Mouse (Mus musculus): ENCODE results near the gene Gss. TPM values are rescaled to one million over a fixed set of nuclear protein-coding genes. Genes with fewer than 3 reads are reported as not detected.
A peak's percentile ranks its signal among the peaks of the same experiment; 100 is the strongest.

Gss gene
- polyA plus RNA-seq, 1 experiment from 2014 or later: 22.0 TPM

DNA sequence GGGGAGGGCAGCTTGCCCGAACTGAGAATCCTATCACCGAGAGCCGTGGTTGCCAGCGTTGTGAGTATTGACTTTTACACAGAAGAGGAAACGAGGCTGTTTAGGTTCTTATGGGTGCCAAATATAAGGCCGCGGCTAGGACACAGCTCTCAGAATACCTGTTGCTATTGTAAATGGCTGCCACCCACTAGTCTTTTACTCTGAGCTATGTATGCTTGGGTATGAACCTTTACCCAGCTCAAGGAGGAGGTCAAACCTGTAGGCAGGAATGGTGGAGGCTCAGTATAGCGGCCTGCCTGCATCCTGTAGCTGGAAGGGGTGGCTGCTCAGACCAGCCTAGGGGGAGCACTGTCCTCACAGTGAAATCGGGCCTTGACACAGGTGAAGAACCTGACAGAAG, 35.5 kb upstream of the Gss start:
- Histone ChIP-seq H3K27ac (ENCODE audit: low read depth) (no peak overlapping the region), H3K4me2 (no peak overlapping the region), H3K4me3 (ENCODE audit: low read depth, low read length) (no peak overlapping the region), H3K27me3 (ENCODE audit: insufficient read depth, low read length) (peaks cover 52% of the 10 kb centered on the region), H3K9ac (no peak overlapping the region), H3K9me3 (ENCODE audit: low read depth, low read length) (no peaks in the 10 kb centered on the region), H3K4me1 (ENCODE audit: insufficient read depth) (no peaks in the 10 kb centered on the region), H3K36me3 (ENCODE audit: insufficient read depth) (peaks cover 19% of the 10 kb centered on the region)
- 79% methylated on average over 9 of the region's 9 CpGs for WGBS
- ATAC-seq (ENCODE audit: insufficient read depth) (no peak), DNase-seq (no peak)
- no peak for TF ChIP-seq CTCF (IDR thresholded peaks at IDR 0.05; ENCODE audit: low read depth)

DNA sequence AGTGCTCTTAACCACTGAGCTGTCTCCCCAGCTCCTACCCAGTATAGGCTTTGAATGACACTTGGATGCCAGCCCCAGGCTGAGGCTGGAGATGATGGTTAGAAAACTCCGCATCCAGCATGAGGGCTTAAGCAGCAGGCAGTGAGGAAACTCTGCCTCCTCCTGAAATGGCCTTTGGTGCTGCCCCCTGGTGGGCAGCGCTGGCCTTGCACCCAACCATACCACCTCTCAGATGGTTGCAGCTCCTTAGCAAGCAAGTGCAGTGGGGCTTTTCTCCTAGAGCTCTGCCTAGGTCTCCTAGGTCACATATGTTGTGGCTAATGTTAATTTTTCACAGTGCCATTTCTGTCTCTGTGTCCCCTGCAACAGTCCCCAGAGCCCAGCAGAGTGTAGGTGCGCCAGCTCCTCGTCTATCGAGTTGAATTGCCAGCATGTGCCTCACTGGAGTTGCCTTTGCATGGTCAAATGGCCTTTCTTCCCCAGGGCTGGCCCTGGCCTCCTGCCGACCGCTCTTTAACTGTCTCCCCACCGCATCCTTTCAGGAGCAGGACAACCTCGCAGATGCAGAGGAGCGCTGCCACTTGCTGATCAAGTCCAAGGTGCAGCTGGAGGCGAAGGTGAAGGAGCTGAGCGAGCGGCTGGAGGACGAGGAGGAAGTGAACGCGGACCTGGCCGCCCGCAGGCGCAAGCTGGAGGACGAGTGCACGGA, 34.6 kb upstream of the Gss start:
- no peak for ATAC-seq (ENCODE audit: insufficient read depth)
- H3K4me3 ChIP-seq (ENCODE audit: low read depth, low read length): no peak overlapping the region
- DNase-seq: peak; percentile 85

DNA sequence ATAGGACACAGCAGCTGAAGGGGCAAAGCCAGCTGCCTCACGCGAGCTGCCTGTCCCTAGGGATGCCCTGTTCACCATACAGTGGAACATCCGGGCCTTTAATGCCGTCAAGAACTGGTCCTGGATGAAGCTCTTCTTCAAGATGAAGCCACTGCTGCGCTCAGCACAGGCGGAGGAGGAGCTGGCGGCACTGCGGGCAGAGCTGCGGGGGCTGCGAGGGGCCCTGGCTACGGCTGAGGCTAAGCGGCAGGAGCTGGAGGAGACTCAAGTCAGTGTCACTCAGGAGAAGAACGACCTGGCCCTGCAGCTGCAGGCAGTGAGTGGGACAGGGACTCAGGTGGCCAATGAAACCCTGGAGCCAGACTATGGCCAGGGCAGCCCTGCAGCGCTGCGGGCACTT, 33.7 kb upstream of the Gss start:
- ATAC-seq (ENCODE audit: insufficient read depth): no peak
- Histone ChIP-seq H3K4me1 (ENCODE audit: insufficient read depth) (no peaks in the 10 kb centered on the region), H3K9me3 (ENCODE audit: low read depth, low read length) (no peaks in the 10 kb centered on the region), H3K9ac (no peak overlapping the region), H3K27ac (ENCODE audit: low read depth) (no peak overlapping the region), H3K36me3 (ENCODE audit: insufficient read depth) (peaks cover 1% of the 10 kb centered on the region; the same call in 1 of the 2 replicates), H3K27me3 (ENCODE audit: insufficient read depth, low read length) (peaks cover 40% of the 10 kb centered on the region), H3K4me3 (ENCODE audit: low read depth, low read length) (no peak overlapping the region), H3K4me2 (no peak overlapping the region)
- WGBS: 45% methylated on average over 15 of the region's 15 CpGs
- TF ChIP-seq CTCF (IDR thresholded peaks at IDR 0.05; ENCODE audit: low read depth): no peak
- DNase-seq: no peak

More for the DNA sequence above, 34.6 kb upstream of the Gss start:
- H3K4me1 ChIP-seq (ENCODE audit: insufficient read depth): no peaks in the 10 kb centered on the region
- H3K27me3 ChIP-seq (ENCODE audit: insufficient read depth, low read length): peaks cover 49% of the 10 kb centered on the region
- no peak overlapping the region for H3K4me2 ChIP-seq
- no peak overlapping the region for H3K9ac ChIP-seq
- WGBS: 45% methylated on average over 21 of the region's 21 CpGs
- H3K36me3 ChIP-seq (ENCODE audit: insufficient read depth): peaks cover 10% of the 10 kb centered on the region
- no peak overlapping the region for H3K27ac ChIP-seq (ENCODE audit: low read depth)
- peak; percentile 96 for TF ChIP-seq CTCF (IDR thresholded peaks at IDR 0.05; ENCODE audit: low read depth)
- H3K9me3 ChIP-seq (ENCODE audit: low read depth, low read length): no peaks in the 10 kb centered on the region

DNA sequence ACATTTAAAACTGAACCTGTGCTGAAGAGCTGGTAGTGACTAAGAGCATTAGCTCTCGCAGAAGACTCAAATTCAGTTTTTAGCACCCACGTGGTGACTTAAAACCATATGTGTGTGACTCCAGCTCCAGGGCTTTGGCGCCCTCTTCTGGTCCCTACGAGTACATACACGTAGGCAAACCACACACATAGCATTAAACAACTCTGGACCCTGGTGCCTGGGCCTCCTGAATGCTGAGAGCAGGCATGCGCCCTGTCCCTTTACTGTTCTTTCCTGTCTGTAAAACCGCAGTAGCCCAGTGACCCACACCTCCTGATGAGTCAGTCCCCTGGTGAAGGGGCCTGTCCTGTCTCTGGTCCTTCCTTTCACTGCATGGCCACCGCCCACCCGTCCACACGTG, 32.1 kb upstream of the Gss start:
- Histone ChIP-seq H3K4me2 (no peak overlapping the region), H3K9ac (no peak overlapping the region), H3K36me3 (ENCODE audit: insufficient read depth) (no peaks in the 10 kb centered on the region), H3K4me1 (ENCODE audit: insufficient read depth) (no peaks in the 10 kb centered on the region), H3K9me3 (ENCODE audit: low read depth, low read length) (no peaks in the 10 kb centered on the region), H3K27me3 (ENCODE audit: insufficient read depth, low read length) (peaks cover 24% of the 10 kb centered on the region), H3K4me3 (ENCODE audit: low read depth, low read length) (no peak overlapping the region), H3K27ac (ENCODE audit: low read depth) (no peak overlapping the region)
- no peak for ATAC-seq (ENCODE audit: insufficient read depth)
- peak; percentile 72 for TF ChIP-seq CTCF (IDR thresholded peaks at IDR 0.05; ENCODE audit: low read depth)
- peak; percentile 76 for DNase-seq
- 34% methylated on average over 10 of the region's 10 CpGs for WGBS

DNA sequence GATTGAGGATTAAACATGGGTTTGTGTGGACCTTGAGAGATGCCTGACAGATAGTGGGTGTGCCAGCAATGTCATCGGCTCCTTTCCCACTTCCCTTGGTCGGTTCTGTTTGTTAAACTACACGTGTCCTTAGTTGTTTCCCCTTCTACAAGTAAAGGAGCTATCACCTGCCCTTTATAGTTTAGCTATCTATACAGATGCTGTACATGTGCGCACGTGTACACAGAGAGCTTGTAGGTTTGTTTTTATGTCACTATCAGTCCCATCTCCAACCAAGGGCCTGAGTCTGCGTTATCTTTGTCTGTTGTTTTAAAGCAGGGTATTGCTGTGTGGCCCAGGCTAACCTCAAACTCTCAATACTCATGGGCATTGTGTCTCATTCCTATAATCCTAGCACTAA, 31.4 kb upstream of the Gss start:
- Histone ChIP-seq H3K4me1 (ENCODE audit: insufficient read depth) (no peaks in the 10 kb centered on the region), H3K4me3 (ENCODE audit: low read depth, low read length) (no peak overlapping the region), H3K9me3 (ENCODE audit: low read depth, low read length) (no peaks in the 10 kb centered on the region), H3K4me2 (no peak overlapping the region), H3K27ac (ENCODE audit: low read depth) (no peak overlapping the region), H3K9ac (no peak overlapping the region), H3K36me3 (ENCODE audit: insufficient read depth) (no peaks in the 10 kb centered on the region), H3K27me3 (ENCODE audit: insufficient read depth, low read length) (peaks cover 17% of the 10 kb centered on the region)
- 83% methylated on average over 6 of the region's 6 CpGs for WGBS
- TF ChIP-seq CTCF (IDR thresholded peaks at IDR 0.05; ENCODE audit: low read depth): no peak
- no peak for DNase-seq
- no peak for ATAC-seq (ENCODE audit: insufficient read depth)

DNA sequence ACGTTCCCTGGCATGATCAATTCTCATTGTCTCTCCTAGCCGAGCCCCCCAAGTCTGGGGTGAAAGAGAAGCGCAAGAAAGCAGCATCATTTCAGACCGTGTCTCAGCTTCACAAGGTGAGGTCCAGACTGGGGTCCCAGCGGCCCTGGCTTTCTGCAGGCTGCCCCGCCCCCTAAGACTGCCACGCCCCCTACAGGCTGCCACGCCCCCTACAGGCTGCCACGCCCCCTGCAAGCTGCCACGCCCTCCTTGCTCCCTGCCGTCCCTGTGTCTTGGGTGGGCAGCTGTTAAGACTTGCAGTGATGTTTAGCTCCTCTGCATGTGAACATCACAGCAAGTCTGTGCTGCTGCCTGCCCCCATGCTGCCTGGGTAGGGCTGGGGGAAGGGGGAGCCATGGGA, 30.0 kb upstream of the Gss start:
- no peaks in the 10 kb centered on the region for H3K9me3 ChIP-seq (ENCODE audit: low read depth, low read length)
- H3K36me3 ChIP-seq (ENCODE audit: insufficient read depth): no peaks in the 10 kb centered on the region
- ATAC-seq (ENCODE audit: insufficient read depth) (no peak), DNase-seq (no peak)
- no peak overlapping the region for H3K4me2 ChIP-seq
- H3K27me3 ChIP-seq (ENCODE audit: insufficient read depth, low read length): peaks cover 3% of the 10 kb centered on the region
- H3K4me3 ChIP-seq (ENCODE audit: low read depth, low read length): no peak overlapping the region
- TF ChIP-seq CTCF (IDR thresholded peaks at IDR 0.05; ENCODE audit: low read depth): no peak
- H3K4me1 ChIP-seq (ENCODE audit: insufficient read depth): no peaks in the 10 kb centered on the region
- H3K9ac ChIP-seq: no peak overlapping the region
- 30% methylated on average over 11 of the region's 11 CpGs for WGBS
- H3K27ac ChIP-seq (ENCODE audit: low read depth): no peak overlapping the region

DNA sequence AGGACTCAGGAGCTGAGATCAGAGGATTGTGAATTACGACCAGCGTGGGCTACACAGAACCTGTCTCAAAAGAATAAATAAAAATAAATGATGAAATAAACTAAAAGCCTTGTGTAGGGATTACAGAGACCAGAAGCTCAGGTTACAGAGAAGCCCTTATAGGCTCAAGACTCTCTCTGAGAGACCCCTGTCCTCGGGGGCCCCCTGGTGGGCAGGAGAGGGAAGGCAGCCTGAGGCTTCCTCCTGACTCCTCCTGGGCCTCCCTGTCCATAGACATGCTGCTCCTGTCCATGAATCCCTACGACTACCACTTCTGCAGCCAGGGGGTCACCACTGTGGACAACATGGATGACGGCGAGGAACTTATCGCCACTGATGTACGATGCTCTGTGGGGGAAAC, 27.2 kb upstream of the Gss start:
- no peak overlapping the region for H3K9ac ChIP-seq
- no peak overlapping the region for H3K4me2 ChIP-seq
- peak; percentile 90 for TF ChIP-seq CTCF (IDR thresholded peaks at IDR 0.05; ENCODE audit: low read depth)
- H3K27me3 ChIP-seq (ENCODE audit: insufficient read depth, low read length): no peaks in the 10 kb centered on the region
- DNase-seq (peak; percentile 86), ATAC-seq (ENCODE audit: insufficient read depth) (peak; percentile 80)
- 13% methylated on average over 8 of the region's 8 CpGs for WGBS
- no peak overlapping the region for H3K27ac ChIP-seq (ENCODE audit: low read depth)
- no peaks in the 10 kb centered on the region for H3K36me3 ChIP-seq (ENCODE audit: insufficient read depth)
- H3K4me1 ChIP-seq (ENCODE audit: insufficient read depth): no peaks in the 10 kb centered on the region
- H3K4me3 ChIP-seq (ENCODE audit: low read depth, low read length): no peak overlapping the region
- no peaks in the 10 kb centered on the region for H3K9me3 ChIP-seq (ENCODE audit: low read depth, low read length)
